Mouse (Mus musculus) T-helper 2 cell (primary cell): ENCODE results near the gene Dnajc19.

Source experiments
- in situ Hi-C: fragments of 300-600 bp; cut with MboI, MseI; formaldehyde crosslinking; loops from one replicate; pipeline ENCODE4 v1.15.1; 2025; ENCODE audit warnings: high pct_unique_total_duplicates

The Dnajc19 gene

GRCm38 (mm10) chr3:34030601-34031000 lies 50.5 kb downstream of the Dnajc19 start:
- in situ Hi-C loops = no loop called here

- in situ Hi-C loops = no loop called here
Observed at GRCm38 (mm10) chr3:34028935-34029334, 52.2 kb downstream of the Dnajc19 start.

GRCm38 (mm10) chr3:34021259-34021828 lies 59.8 kb downstream of the Dnajc19 start:
- in situ Hi-C loops = no loop called here

- in situ Hi-C loops = no loop called here
Observed at GRCm38 (mm10) chr3:34020382-34021258, 60.5 kb downstream of the Dnajc19 start.

- in situ Hi-C loops = no loop called here
Observed at GRCm38 (mm10) chr3:34019540-34020381, 61.4 kb downstream of the Dnajc19 start, which contains the start of gene Fxr1. Gene Fxr1, plus strand, starts transcription at chr3:34019943.

- in situ Hi-C loops = no loop called here
Observed at GRCm38 (mm10) chr3:34008191-34008590, 72.9 kb downstream of the Dnajc19 start.

- in situ Hi-C loops = no loop called here
Observed at GRCm38 (mm10) chr3:34007611-34008010, 73.5 kb downstream of the Dnajc19 start.

GRCm38 (mm10) chr3:34006824-34007223 lies 74.3 kb downstream of the Dnajc19 start:
- in situ Hi-C loops = no loop called here

GRCm38 (mm10) chr3:34006301-34006700 lies 74.8 kb downstream of the Dnajc19 start:
- in situ Hi-C loops = no loop called here
